Mouse (Mus musculus) midbrain, embryonic 11.5 days (tissue): ENCODE measurements at regions not wholly inside any gene's neighbourhood (a gene's known extent, or its start where the extent isn't known, plus 50 kb on each side); places are given as distances from the start of the nearest gene placed in this dataset.

ENCODE experiments used
- ATAC-seq: fragments of 200-750 bp; cut with Nextera tagmentation; 2 replicates; pipeline ENCODE4 v1.8.0; 2017; ENCODE audit warnings: moderate TSS enrichment, moderate library complexity; ENCODE audit not compliant: low FRiP score
- DNase-seq: peaks from one replicate; pipeline ENCODE4 v3.0.0; 2015; ENCODE audit warnings: low spot score; ENCODE audit errors: missing footprints
- H3K27ac ChIP-seq: fragments of 300-500 bp; sonication (generic); 2 replicates; pipeline ENCODE4 v1.5.1; 2014; ENCODE audit warnings: low read depth, low read length
- H3K27me3 ChIP-seq: fragments of 300-500 bp; sonication (generic); 2 replicates; pipeline ENCODE4 v1.6.1; 2014; ENCODE audit warnings: mild to moderate bottlenecking, low read length, moderate library complexity, mixed read lengths; ENCODE audit not compliant: control insufficient read depth, insufficient read depth
- H3K36me3 ChIP-seq: fragments of 300-500 bp; sonication (generic); 2 replicates; pipeline ENCODE4 v1.6.1; 2014; ENCODE audit warnings: mild to moderate bottlenecking, low read length, moderate library complexity, mixed read lengths; ENCODE audit not compliant: control insufficient read depth, insufficient read depth
- H3K4me1 ChIP-seq: fragments of 300-500 bp; sonication (generic); 2 replicates; pipeline ENCODE4 v1.6.1; 2014; ENCODE audit warnings: low read length; ENCODE audit not compliant: control insufficient read depth, insufficient read depth
- H3K4me2 ChIP-seq: fragments of 300-500 bp; sonication (generic); 2 replicates; pipeline ENCODE4 v1.6.1; 2014; ENCODE audit warnings: mild to moderate bottlenecking, moderate library complexity
- H3K4me3 ChIP-seq: fragments of 300-500 bp; sonication (generic); 2 replicates; pipeline ENCODE4 v1.5.1; 2014; ENCODE audit warnings: low read depth, low read length
- H3K9ac ChIP-seq: fragments of 300-500 bp; sonication (generic); 2 replicates; pipeline ENCODE4 v1.6.1; 2014; ENCODE audit warnings: low read length
- H3K9me3 ChIP-seq: fragments of 300-500 bp; sonication (generic); 2 replicates; pipeline ENCODE4 v1.6.1; 2016; ENCODE audit warnings: low read length; ENCODE audit not compliant: control insufficient read depth
- WGBS: fragments of 180-500 bp; shearing (Covaris S2); extraction: QIAGEN DNeasy Blood & Tissue Kit; methylation state at CpG from one replicate; pipeline ENCODE4 v1.1.7; 2014; 5-methylcytosine and 5-hydroxymethylcytosine counted together

DNA sequence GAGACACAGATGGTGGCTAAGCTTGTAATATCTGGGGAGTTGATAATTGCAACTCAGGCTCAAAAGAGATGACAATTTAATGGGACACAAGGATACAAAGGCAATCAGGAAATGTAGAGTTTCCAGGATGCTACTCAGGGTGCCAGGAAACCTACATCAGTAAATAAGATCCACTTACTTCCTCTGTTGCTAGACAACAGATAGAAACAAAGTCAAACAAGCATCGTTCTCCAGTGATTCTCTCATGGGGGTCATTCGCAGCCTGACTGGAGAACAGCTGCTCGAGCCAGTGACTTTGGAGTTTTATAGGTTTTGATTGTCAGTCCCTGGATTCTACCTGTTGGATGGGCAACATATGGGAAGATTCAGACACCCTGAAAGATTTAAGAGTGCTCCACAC is 1026.5 kb downstream of the Ttll7 start:
- Histone ChIP-seq H3K9me3 (no peaks in the 10 kb centered on the region), H3K9ac (no peak overlapping the region), H3K36me3 (no peaks in the 10 kb centered on the region), H3K4me1 (peaks cover 8% of the 10 kb centered on the region; the same call in 1 of the 2 replicates), H3K4me2 (no peak overlapping the region), H3K27me3 (no peaks in the 10 kb centered on the region), H3K4me3 (no peak overlapping the region), H3K27ac (no peak overlapping the region)
- ATAC-seq (no peak), DNase-seq (no peak)
- 87% methylated on average over 3 of the region's 3 CpGs for whole genome bisulfite sequencing

- Histone ChIP-seq H3K9ac (no peak overlapping the region), H3K4me2 (no peak overlapping the region), H3K36me3 (no peaks in the 10 kb centered on the region), H3K27ac (no peak overlapping the region), H3K4me1 (no peaks in the 10 kb centered on the region), H3K4me3 (no peak overlapping the region), H3K9me3 (no peaks in the 10 kb centered on the region), H3K27me3 (no peaks in the 10 kb centered on the region)
- 73% methylated on average over 3 of the region's 3 CpGs for WGBS
- DNase-seq (no peak), ATAC-seq (no peak)
Observed at GRCm38 (mm10) chr3:147868281-147868680, 1016.1 kb downstream of the Ttll7 start.

DNA sequence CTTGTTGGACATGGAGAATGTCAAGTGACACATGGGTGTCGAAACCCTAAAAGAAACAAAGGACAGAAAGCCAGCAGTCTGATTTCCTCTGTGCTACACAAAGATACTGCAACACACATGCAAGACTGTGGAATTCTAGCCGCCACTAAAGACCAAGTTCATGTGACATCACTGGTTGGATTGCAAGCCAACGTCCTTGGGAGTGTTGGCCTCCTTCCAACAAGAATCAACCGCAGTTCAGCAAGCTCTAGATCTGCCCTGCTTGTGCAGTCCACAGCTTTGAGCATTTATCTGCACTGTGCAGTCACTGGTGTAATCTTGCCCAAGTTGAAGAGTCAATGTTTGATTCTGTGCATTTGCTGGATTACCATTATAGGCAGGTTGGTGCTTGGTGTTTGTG is 1001.2 kb downstream of the Ttll7 start:
- WGBS: 82% methylated on average over 4 of the region's 4 CpGs
- DNase-seq: no peak
- no peaks in the 10 kb centered on the region for H3K9me3 ChIP-seq
- H3K9ac ChIP-seq: no peak overlapping the region
- H3K36me3 ChIP-seq: no peaks in the 10 kb centered on the region
- H3K4me3 ChIP-seq: no peak overlapping the region
- H3K27me3 ChIP-seq: no peaks in the 10 kb centered on the region
- H3K27ac ChIP-seq: no peak overlapping the region
- ATAC-seq: no peak
- H3K4me1 ChIP-seq: no peaks in the 10 kb centered on the region
- H3K4me2 ChIP-seq: no peak overlapping the region

DNA sequence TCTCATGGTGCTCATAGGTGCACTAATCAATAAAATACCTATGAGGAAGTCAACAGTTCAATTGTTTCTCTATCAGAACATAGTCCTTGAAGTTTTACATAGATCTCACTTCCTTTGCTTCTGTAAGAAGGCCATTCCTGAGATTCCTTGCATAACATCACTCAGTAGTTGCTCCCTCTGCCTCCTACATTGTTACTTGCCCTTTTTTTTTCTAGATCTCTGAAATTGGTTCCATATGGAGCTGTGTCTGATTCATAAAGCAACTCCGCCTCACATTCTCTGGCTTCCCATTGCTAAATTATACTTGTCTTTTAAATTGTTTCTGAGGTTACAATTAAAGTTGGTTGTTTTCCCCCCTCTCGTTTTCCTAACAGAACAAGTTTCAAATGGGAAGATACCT is 1000.7 kb downstream of the Ttll7 start:
- Histone ChIP-seq H3K27ac (no peak overlapping the region), H3K27me3 (no peaks in the 10 kb centered on the region), H3K4me2 (no peak overlapping the region), H3K9me3 (no peaks in the 10 kb centered on the region), H3K4me3 (no peak overlapping the region), H3K4me1 (no peaks in the 10 kb centered on the region), H3K9ac (no peak overlapping the region), H3K36me3 (no peaks in the 10 kb centered on the region)
- WGBS: 80% methylated on average over 2 of the region's 2 CpGs
- ATAC-seq (no peak), DNase-seq (no peak)

DNA sequence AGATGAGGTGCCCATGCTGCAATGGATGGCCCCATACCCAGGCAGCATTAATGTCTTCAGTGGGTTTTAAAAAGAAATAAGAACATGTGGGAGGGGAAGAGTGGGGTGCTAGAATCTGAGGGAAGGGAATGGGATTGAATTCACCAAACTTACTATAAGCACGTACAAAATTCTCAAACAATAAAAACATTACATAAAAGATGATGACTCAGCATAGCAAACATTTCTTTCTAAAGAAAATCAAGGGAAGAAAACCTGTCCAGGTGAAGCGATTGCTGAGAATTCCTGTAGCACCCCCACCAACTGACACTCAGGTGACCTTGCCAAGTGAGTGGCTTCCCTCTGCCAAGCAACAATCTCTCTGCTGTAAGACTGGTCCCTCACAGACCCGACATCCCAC is 989.2 kb downstream of the Ttll7 start:
- H3K4me2 ChIP-seq: no peak overlapping the region
- WGBS: 82% methylated on average over 3 of the region's 3 CpGs
- no peak for ATAC-seq

GRCm38 (mm10) chr3:147838816-147839215 is 986.6 kb downstream of the Ttll7 start:
- Histone ChIP-seq H3K27ac (no peak overlapping the region), H3K9ac (no peak overlapping the region), H3K4me1 (no peaks in the 10 kb centered on the region), H3K4me3 (no peak overlapping the region), H3K36me3 (no peaks in the 10 kb centered on the region), H3K4me2 (no peak overlapping the region), H3K27me3 (no peaks in the 10 kb centered on the region), H3K9me3 (no peaks in the 10 kb centered on the region)
- no peak for ATAC-seq
- WGBS: 88% methylated on average over 4 of the region's 4 CpGs
- DNase-seq: no peak

More for the DNA sequence above, 989.2 kb downstream of the Ttll7 start:
- no peaks in the 10 kb centered on the region for H3K4me1 ChIP-seq
- no peaks in the 10 kb centered on the region for H3K36me3 ChIP-seq
- H3K27ac ChIP-seq: no peak overlapping the region
- DNase-seq: no peak
- no peaks in the 10 kb centered on the region for H3K27me3 ChIP-seq
- no peak overlapping the region for H3K9ac ChIP-seq
- H3K9me3 ChIP-seq: no peaks in the 10 kb centered on the region
- no peak overlapping the region for H3K4me3 ChIP-seq

GRCm38 (mm10) chr3:147835716-147836115 is 983.5 kb downstream of the Ttll7 start:
- 75% methylated on average over 2 of the region's 2 CpGs for WGBS
- ATAC-seq: no peak
- no peak overlapping the region for H3K4me3 ChIP-seq

GRCm38 (mm10) chr3:147825337-147825736 is 973.2 kb downstream of the Ttll7 start:
- DNase-seq (no peak), ATAC-seq (no peak)
- H3K27ac ChIP-seq: no peak overlapping the region
- no peaks in the 10 kb centered on the region for H3K27me3 ChIP-seq
- H3K9me3 ChIP-seq: no peaks in the 10 kb centered on the region
- H3K9ac ChIP-seq: no peak overlapping the region
- H3K4me1 ChIP-seq: no peaks in the 10 kb centered on the region
- no peak overlapping the region for H3K4me3 ChIP-seq
- no peak overlapping the region for H3K4me2 ChIP-seq
- H3K36me3 ChIP-seq: no peaks in the 10 kb centered on the region
- WGBS: 90% methylated on average over 1 of the region's 1 CpGs

More at GRCm38 (mm10) chr3:147835716-147836115, 983.5 kb downstream of the Ttll7 start:
- Histone ChIP-seq H3K27ac (no peak overlapping the region), H3K4me2 (no peak overlapping the region), H3K9me3 (no peaks in the 10 kb centered on the region), H3K36me3 (no peaks in the 10 kb centered on the region), H3K4me1 (no peaks in the 10 kb centered on the region), H3K27me3 (no peaks in the 10 kb centered on the region), H3K9ac (no peak overlapping the region)
- DNase-seq: no peak

GRCm38 (mm10) chr3:147824451-147824850 is 972.3 kb downstream of the Ttll7 start:
- no peak overlapping the region for H3K9ac ChIP-seq
- H3K9me3 ChIP-seq: no peaks in the 10 kb centered on the region
- ATAC-seq (no peak), DNase-seq (no peak)
- H3K4me1 ChIP-seq: no peaks in the 10 kb centered on the region
- no peak overlapping the region for H3K4me2 ChIP-seq
- no peaks in the 10 kb centered on the region for H3K27me3 ChIP-seq
- no peaks in the 10 kb centered on the region for H3K36me3 ChIP-seq
- no peak overlapping the region for H3K4me3 ChIP-seq
- H3K27ac ChIP-seq: no peak overlapping the region

DNA sequence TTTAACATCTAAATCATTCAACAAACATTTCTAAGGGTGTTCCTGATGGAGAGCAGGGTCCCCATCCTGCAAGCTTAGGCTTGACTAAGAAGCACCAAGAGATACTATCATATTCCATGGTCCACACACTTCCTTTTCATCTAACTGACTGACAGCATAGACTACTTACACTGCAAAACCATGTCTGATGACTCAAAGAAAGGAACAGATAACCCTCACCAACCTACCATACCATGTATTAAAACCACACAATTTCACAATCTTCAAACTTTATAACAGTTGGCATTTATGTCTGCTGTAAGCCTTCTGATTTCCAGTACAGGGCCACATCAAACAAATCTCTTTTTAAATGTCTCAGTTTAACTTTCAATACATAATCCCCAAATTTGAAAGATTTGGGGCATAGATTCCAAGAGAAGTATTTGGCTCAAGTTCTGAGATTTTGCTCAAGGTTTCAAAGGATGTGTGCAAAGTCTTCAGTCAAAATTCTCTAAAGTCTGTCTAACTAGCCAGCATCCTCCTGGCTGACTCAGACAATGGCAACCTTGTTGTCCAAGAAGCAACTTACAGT is 962.0 kb downstream of the Ttll7 start:
- no peak for DNase-seq
- ATAC-seq: no peak
- H3K4me1 ChIP-seq: no peaks in the 10 kb centered on the region
- no peaks in the 10 kb centered on the region for H3K9me3 ChIP-seq
- no peak overlapping the region for H3K9ac ChIP-seq
- no peak overlapping the region for H3K4me2 ChIP-seq
- H3K4me3 ChIP-seq: no peak overlapping the region
- H3K36me3 ChIP-seq: no peaks in the 10 kb centered on the region
- H3K27ac ChIP-seq: no peak overlapping the region
- H3K27me3 ChIP-seq: no peaks in the 10 kb centered on the region
